Mouse (Mus musculus) olfactory bulb, adult 2 months (tissue): ENCODE results near the gene Olfr1477. TPM values are rescaled to one million over a fixed set of nuclear protein-coding genes. Genes with fewer than 3 reads are reported as not detected.
"Not testable (repeated sequence)": the region's sequence is repeated elsewhere in the genome, so short reads cannot be mapped to it uniquely, and the experiment has no call there.

Experiments
- H3K27ac ChIP-seq: fragments of 200-500 bp; 2 replicates; pipeline ENCODE4 v1.5.1; 2012; ENCODE audit warnings: low read depth, low read length; ENCODE audit not compliant: insufficient read depth
- H3K4me1 ChIP-seq: fragments of 200-500 bp; 2 replicates; pipeline ENCODE4 v1.6.1; 2012; ENCODE audit warnings: low read length; ENCODE audit not compliant: control insufficient read depth, insufficient read depth
- H3K4me3 ChIP-seq: fragments of 200-500 bp; 2 replicates; pipeline ENCODE4 v1.5.1; 2012; ENCODE audit warnings: mild to moderate bottlenecking, low read depth, low read length, moderate library complexity; ENCODE audit not compliant: insufficient read depth
- CTCF ChIP-seq: fragments of 200-500 bp; IDR thresholded peaks from 2 replicates; pipeline ENCODE4 v1.5.1; 2012; ENCODE audit warnings: low read depth, mild to moderate bottlenecking, low read length, moderate library complexity; ENCODE audit not compliant: insufficient read depth
- POLR2A ChIP-seq: fragments of 200-500 bp; IDR thresholded peaks from 2 replicates; pipeline ENCODE4 v1.6.1; 2012; ENCODE audit warnings: mild to moderate bottlenecking, low read depth, low read length, moderate library complexity; ENCODE audit not compliant: insufficient read depth
- WGBS: fragments of 180-500 bp; shearing (Covaris S2); methylation state at CpG from one replicate; pipeline ENCODE4 v1.1.7; 2018; 5-methylcytosine and 5-hydroxymethylcytosine counted together
- polyA plus RNA-seq: library from polyadenylated mRNA; stranded (reverse); fragments of >200 nt; gene quantifications from 2 replicates; pipeline ENCODE4 v1.2.4, GENCODE M21; 2012; ENCODE audit warnings: low replicate concordance; ENCODE audit not compliant: missing spikeins, insufficient read depth, insufficient read length

Olfr1477 gene
- polyA plus RNA-seq: not detected in 2 replicates

- no peak within 1 kb of the TSS for H3K27ac ChIP-seq
Measured at GRCm38 (mm10) chr19:13500246-13500645, at the start of gene Olfr1477. Olfr1477 (plus strand) TSS chr19:13500546.

GRCm38 (mm10) chr19:13455986-13456385, 44.4 kb upstream of the Olfr1477 start, which contains the start of gene Olfr1472:
Olfr1472 (minus strand) TSS chr19:13456086.
- no peak within 1 kb of the TSS for H3K4me3 ChIP-seq
- WGBS: 79% methylated on average over 1 of the region's 1 CpGs
- no peaks in the 10 kb centered on the region for H3K4me1 ChIP-seq
- no peak within 1 kb of the TSS for H3K27ac ChIP-seq
- TF ChIP-seq CTCF: no peak
- TF ChIP-seq POLR2A: no peak

More at GRCm38 (mm10) chr19:13500246-13500645, at the start of gene Olfr1477:
- no peak within 1 kb of the TSS for H3K4me3 ChIP-seq
- TF ChIP-seq POLR2A (no peak), CTCF (no peak)
- H3K4me1 ChIP-seq: no peaks in the 10 kb centered on the region
- 66% methylated on average over 3 of the region's 3 CpGs for WGBS

GRCm38 (mm10) chr19:13469265-13469664, 31.1 kb upstream of the Olfr1477 start, which contains the start of gene Olfr1474:
Olfr1474 (plus strand) TSS chr19:13469565.
- WGBS: 80% methylated on average over 4 of the region's 4 CpGs

GRCm38 (mm10) chr19:13480096-13480495, 20.2 kb upstream of the Olfr1477 start, which contains the start of gene Olfr1475:
Olfr1475 (minus strand) TSS chr19:13480196.
- TF ChIP-seq CTCF (no peak), POLR2A (no peak)
- Histone ChIP-seq H3K27ac (no peak within 1 kb of the TSS), H3K4me1 (no peaks in the 10 kb centered on the region), H3K4me3 (no peak within 1 kb of the TSS)

More at GRCm38 (mm10) chr19:13469265-13469664, 31.1 kb upstream of the Olfr1477 start, which contains the start of gene Olfr1474:
- H3K4me3 ChIP-seq, H3K4me1 ChIP-seq, H3K27ac ChIP-seq: not testable (repeated sequence)

GRCm38 (mm10) chr19:13527613-13528012, 27.3 kb downstream of the Olfr1477 start, which contains the start of gene Olfr1480:
Olfr1480 (plus strand) TSS chr19:13527913.
- Histone ChIP-seq H3K27ac (no peak within 1 kb of the TSS), H3K4me3 (no peak within 1 kb of the TSS), H3K4me1 (no peaks in the 10 kb centered on the region)
- TF ChIP-seq CTCF (no peak), POLR2A (no peak)
- 87% methylated on average over 2 of the region's 2 CpGs for WGBS

Other genes starting within 250 kb of the Olfr1477 start
- gene Olfr1465, start 185.0 kb upstream of the Olfr1477 start, polyA plus RNA-seq: not detected in 2 replicates
- not detected in 2 replicates for gene Olfr1466, start 161.7 kb upstream of the Olfr1477 start, polyA plus RNA-seq
- gene Olfr1467, start 138.3 kb upstream of the Olfr1477 start, polyA plus RNA-seq: not detected in 2 replicates
- gene Olfr1469, start 92.7 kb upstream of the Olfr1477 start, polyA plus RNA-seq: not detected in 2 replicates
- gene Olfr1471, start 57.1 kb upstream of the Olfr1477 start, polyA plus RNA-seq: not detected in 2 replicates
- not detected in 2 replicates for gene Olfr1472, start 44.5 kb upstream of the Olfr1477 start, polyA plus RNA-seq
- not detected in 2 replicates for gene Olfr1474, start 31.0 kb upstream of the Olfr1477 start, polyA plus RNA-seq
- gene Olfr1475, start 20.4 kb upstream of the Olfr1477 start, polyA plus RNA-seq: not detected in 2 replicates
- not detected in 2 replicates for gene Olfr1480, start 27.4 kb downstream of the Olfr1477 start, polyA plus RNA-seq
- gene Olfr1484, start 83.0 kb downstream of the Olfr1477 start, polyA plus RNA-seq: not detected in 2 replicates
- not detected in 2 replicates for gene Olfr1487, start 116.8 kb downstream of the Olfr1477 start, polyA plus RNA-seq
- gene Olfr1489, start 131.1 kb downstream of the Olfr1477 start, polyA plus RNA-seq: not detected in 2 replicates
- gene Olfr1490, start 150.5 kb downstream of the Olfr1477 start, polyA plus RNA-seq: not detected in 2 replicates
- gene Olfr1491, start 196.7 kb downstream of the Olfr1477 start, polyA plus RNA-seq: not detected in 2 replicates
- not detected in 2 replicates for gene Olfr1493-ps1, start 222.7 kb downstream of the Olfr1477 start, polyA plus RNA-seq
- not detected in 2 replicates for gene Olfr1494, start 239.2 kb downstream of the Olfr1477 start, polyA plus RNA-seq